Mouse (Mus musculus) testis, postnatal 14 days (tissue): ENCODE data around the gene Kcnk5.
A peak's percentile ranks its signal among the peaks of the same experiment; 100 is the strongest.

Source experiments
- DNase-seq: peaks from one replicate; pipeline ENCODE4 v3.0.0; 2021; ENCODE audit warnings: low spot score

Kcnk5 gene

DNA sequence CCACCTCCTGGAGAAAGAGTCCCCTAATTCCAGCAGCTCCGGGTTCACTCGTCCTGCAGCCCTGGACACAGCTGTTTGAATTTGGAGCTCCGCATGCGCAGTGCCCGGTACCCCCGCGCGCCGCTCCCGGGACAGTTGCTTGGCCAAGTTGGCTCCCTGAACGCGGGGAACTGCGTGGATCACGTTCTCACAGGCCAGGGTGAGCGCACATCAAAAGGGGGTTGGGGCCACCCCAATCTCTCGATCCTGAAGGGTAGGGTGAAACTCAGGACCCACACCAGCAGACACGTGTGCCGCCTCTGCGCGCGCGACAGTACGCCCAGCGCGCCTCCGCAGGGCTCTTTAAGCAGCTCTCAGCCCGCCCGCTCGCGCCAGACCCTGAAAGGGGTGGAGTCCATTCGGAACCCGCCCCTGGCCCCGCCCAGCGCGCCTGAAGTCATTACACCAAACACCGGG, at the start of gene Kcnk5:
TSS of gene Kcnk5 (minus strand) at position 344 of the 456 bp plus-strand sequence.
- peak; percentile 89 for DNase-seq

DNA sequence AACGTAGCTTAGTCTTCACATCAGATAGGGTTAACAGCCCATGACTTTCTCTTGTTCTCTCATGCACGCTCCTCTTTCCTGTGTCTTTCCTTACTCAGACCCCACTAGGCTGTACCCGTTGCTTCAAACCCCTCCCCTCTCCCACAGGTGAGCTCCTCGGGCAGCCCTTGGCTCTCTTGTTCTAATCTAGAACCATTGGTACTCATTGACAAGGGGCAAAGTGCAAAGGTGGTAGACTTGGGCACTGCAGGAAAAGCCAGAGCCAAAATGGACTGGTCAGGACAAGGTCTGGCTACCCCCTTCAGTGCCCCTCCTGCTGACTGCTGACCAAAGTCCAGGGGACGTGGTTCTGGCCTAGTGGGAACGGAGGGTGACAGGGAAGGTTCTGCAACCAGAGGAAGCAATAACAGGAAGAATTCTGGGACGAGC, 48.5 kb upstream of the Kcnk5 start:
- no peak for DNase-seq

DNA sequence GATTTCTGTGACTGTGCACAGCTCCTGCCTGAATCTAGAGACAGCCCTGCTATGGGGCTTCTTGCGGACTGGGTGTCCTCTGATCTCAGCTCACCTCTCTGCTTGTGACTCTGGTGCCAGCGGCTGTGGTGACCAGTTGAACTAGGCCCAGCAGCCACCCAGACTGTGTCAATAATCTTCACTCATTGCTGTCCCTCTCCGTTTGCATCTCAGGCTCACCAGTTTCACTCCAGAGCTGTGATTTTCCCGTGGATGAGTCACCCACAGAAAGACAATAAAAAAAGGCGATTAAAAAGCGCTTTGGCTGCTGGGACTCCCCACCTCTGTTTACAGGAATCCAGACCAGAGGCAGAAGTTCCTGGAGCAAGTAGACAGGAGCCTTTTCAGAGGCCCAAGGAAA, 47.8 kb upstream of the Kcnk5 start:
- DNase-seq: no peak

DNA sequence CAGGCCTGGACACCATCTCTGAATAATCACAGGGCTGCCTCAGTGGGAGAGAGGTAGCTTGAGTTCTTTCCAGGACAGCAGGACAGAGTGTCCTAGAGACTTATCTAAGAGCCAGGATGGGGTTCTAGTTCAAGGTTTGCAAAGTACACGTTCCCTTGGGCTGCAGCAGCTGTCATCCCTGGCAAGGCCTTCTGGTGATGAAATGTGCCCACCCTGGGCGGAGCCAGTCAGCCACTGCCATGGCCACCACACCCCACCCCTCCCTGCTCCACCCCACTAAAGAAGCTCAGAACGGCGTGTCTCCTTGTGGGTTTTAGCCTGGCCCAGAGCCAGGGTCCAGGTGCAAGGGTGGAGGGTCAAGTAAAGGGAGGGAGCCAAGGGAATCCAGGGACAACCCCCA, 46.7 kb upstream of the Kcnk5 start:
- DNase-seq: peak; percentile 52

DNA sequence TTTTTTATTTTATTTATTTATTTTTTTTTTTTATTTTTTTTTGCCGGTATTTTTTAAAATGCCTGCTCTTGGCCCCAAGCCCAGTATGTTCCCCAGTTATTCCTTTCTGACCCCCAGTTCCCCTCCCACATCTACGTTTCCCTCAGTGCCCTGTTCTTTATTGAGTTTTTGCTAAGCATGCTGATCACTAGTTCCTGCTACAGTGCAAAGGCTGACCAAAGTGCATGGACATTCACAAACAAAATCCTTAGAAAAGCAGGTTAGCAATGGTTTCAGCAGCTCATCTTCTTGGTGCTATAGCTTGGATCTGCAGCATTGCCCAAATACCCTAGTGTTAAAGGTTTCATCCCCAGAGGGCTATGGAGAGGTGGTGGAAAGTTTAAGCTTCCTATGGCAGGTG, 45.4 kb upstream of the Kcnk5 start:
- DNase-seq: no peak

DNA sequence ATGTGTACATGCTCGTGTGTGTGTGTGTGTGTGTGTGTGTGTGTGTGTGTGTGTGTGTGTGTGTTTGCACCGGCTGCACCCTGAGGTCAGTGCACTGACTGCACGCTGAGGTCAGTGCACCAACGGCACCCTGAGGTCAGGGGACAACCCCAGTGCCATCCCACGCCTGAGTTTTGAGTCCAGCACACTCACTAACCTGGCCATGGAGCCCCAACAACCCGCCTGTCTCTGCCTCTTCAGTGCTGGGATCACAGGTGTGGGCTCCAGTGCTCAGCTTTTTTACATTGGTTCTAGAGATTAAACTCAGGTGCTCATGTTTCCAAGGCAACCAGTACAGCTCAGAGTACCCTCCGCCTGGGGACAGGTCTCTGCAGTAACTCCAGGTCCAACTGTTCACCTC, 44.9 kb upstream of the Kcnk5 start:
- no peak for DNase-seq

DNA sequence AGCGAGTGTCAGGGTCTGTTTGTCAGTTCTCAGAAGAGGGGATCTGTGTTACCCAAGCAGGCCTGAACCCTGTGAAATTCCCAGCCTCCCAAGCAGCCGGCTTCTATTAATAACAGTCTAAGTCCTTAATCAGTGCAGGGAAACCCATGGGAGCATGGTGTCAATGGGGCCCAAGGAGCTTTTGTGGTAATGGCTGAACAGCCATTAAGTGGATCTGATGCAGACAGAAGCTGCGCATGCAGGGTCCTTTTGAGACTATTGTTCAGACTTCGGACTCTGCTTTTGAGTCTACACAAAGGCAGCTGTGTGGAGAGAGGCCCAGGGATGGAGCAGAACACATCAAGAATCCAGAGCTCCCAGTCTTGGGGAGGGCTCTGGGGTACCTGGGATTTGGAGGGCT, 43.9 kb upstream of the Kcnk5 start:
- DNase-seq: no peak

DNA sequence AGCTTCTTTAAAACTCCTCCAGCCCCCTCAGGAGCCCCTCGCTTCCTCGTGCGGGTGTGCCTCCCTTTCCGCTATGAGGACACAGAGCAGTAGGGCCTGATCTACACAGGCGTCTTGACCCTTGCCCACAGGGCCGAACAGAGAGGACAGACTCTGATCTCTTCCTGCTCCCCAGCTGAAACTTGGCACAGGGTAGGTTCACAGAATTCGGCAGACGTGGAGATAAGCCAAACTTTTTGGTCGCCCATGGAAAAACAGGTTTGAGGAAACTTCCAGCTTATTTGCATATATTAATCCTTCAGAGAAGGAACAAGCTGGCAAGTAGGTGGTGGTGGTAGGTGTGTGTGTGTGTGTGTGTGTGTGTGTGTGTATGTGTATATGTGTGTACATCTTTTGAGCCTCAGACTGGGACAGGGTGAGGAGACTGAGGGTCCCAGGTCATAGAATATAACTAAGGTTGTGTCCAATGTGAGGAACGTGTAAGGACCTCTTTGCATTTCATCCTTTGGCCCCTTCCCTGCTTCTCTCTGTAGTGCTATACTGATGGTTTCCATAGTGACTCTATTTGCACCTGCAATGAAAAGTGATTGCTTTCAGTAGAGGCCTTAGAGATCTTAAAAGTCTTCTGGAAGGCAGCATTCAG, 43.1 kb upstream of the Kcnk5 start:
- DNase-seq: no peak

DNA sequence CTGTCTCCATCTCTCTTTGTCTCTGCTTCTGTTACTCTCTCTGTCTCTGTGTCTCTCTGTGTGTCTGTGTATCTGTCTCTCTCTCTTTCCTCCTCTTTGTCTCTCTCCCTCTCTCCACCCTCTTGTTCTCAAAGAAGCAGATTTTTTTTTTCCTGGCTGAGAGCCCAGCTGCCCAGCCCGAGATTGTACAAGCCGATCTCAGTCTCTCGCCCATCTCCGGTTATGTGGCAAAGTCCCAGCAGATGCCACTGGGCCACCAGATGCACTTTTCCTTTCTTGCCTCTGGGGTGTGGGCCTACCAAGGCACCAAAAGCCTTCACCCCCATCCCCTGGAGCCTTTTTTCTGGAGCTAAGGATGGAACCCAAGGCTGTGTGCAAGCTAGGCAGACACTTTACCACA, 42.6 kb upstream of the Kcnk5 start:
- peak; percentile 62 for DNase-seq

DNA sequence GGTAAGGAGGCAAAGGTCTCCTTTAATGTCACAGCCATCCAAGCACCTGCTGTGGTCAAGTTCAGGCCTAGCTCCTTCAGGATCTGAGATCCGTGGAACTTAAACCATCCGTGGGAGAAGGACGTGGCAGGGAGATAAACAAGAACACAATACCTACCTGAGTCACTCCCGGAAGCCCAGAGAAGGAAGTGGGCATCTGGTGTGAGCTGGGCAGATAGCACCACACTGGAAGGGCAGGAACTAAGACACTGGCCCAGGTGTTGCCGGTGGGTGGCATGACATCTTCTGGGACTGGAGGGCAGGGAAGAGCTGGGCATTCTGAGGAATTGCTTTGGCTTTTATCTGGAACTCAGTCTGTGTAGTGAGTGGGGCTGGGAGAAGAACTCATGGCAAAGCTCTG, 41.6 kb upstream of the Kcnk5 start:
- no peak for DNase-seq

DNA sequence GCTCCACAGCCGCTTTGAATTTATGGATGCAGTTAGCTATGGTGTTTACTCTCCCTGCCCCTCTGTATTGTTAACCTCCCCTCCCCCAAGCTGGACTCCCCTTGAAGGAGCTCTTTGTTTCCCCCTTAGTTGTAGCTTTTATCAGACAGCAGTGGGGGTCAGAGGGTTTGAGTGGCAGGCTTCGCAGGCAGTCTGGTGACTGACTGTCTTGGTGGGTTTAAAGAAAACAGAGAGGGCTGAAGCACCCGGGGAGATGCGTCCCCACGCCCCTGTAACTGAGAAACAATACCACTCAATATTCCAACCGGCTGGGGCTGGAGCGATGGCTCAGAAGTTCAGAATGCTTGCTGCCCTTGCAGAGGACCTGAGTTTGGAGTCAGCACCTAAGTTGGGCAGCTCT, 39.5 kb upstream of the Kcnk5 start:
- DNase-seq: no peak

DNA sequence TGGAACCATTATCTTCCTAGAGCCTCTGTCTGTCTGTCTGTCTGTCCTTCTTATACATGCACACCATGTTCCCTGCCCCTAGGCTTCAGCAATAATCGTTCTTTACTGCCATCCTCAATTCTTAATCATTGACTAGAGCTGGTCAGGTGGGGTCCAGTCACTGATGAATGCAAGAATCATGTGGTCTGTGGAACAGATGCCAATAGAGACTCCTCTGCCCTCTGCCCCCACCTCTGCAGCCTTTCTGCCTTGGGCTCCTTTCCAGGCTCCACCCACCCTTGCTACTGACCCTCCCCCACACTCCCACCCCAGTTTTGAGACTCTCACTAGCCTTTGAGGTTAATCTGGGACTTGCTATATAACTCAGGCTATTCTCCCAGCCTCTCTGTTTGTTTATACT, 38.2 kb upstream of the Kcnk5 start:
- no peak for DNase-seq

DNA sequence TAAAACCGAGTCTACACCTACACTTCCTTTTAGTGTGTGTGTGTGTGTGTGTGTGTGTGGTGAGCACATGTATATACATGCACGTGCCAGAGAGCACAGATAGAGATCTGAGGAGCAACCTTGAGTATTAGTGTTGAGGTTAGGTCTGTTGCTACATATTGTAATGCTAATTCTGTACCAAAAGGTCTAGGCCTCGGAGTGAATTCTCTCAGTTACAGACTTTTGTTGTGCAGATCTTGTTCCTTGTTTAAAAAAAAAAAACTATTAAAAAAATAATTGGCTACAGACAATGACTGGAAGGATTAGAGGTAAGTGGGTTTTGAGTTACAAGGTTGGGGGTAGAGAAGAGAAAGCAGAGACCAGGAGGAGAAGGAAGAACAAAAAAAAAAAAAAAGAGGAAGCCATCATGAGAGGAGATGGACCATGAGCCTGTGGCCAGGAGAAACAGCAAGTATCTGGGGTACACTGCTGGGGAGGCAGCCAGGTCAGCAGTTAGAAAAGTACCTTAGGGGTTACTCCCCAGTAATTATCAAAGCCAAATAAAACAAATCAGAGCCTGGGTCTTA, 35.8 kb upstream of the Kcnk5 start:
- no peak for DNase-seq

DNA sequence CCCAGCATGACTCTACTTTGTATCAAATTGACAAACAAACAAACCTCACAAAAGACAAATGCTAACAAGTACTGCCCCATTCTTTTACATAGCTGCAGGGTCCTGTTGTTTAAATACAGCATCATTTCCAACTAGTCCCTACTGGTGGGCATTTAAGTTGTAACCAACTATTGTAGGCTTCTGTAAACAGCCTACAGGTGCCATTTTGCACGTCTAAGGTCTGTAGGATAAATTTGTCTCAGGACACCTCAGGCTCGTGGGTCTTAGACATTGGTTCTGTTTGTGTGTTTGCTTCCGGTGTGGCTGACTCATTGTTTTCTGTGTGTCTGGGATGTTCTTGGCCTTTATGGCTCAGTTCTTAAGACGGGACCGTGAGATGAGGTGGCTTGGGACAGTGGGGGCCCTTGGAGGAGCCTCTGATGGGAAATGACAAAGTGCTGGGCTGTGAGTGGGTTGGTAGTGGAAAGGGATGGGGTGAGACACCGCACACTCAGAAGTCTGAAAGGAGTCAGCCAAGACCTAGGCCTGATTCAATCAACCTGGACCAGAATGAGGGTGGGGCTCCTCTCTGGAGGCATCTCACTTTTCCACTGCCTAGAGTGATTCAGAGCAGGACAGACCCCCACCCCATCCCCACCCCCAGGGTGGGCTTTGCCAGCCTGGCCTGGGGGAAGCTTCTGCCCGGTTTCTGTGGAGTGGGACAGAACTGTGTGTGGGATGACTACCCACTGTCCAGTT, 35.1 kb upstream of the Kcnk5 start:
- DNase-seq: no peak

DNA sequence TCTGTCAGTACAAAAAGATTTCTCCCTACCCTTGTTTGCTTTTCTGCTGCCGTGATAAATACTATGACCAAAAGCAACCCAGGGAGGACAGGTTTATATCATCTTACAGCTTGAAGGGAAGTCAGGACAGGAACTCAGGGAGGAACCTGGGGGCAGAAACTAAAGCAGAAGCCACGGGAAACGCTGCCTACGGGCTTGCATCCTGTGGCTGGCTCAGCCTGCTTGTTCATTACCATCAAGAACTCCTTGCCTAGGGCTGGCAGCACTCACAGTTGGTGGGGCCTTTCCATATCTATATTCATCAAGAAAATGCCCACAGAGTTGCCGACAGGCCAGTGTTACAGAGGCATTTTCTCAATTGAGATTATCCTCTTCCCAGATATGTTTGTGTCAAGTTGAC, 34.2 kb upstream of the Kcnk5 start:
- DNase-seq: no peak

DNA sequence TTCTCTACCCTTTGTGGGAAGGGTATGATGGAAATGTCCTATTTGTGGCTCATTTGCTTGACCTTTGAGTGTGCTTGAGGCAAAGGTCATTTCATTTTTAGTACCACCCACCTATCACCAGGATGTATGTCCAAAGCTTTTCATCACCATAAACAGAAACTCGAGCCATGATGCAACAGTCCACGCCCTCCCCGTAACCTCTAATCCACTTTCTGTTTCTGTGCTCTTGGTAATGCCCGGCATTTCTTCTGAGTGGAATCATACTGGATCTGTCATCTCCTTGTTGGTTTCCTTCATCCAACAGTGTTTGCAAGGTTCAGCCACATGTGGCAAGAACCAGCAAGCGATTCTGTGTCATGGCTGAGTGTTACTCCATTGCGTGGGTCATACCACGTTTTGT, 32.5 kb upstream of the Kcnk5 start:
- no peak for DNase-seq

DNA sequence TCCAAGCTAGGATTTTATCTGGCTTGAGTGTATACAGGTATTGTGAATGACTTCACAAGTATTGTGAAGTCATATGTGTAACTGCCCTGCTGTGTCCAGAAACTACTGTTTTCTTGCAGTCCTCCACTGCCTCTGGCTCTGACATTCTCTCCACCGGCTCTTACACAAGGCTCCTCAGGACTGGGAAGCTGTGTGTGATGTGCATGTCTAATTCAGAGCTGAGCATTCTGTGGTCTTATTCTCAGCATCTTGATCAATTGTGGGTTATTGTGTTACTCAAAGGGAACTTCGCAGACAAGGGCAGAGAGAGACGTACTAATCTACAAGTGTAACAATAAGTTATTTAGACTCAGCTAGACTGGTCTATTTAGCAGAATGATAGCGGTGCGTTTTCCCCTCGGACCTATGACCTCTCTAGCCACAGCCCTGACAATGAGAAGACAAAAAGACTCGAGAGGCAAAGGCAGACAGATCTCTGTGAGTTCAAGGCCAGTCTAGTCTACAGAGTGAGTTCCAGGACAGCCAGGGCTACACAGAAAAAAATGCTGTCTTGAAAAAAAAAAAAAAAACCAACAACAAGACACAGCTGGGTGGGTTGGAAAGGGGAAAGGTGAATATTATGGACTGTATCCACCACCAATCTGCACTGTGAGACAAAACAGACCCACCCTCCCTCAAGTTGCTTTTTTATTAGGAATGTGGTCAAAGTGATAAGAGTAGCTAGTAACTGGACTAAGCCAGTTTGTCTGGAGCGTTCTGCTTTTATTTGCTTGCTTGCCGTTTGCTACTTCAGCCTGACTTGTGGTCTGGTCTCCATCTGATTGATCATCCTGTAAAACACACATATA, 30.4 kb upstream of the Kcnk5 start:
- DNase-seq: no peak

DNA sequence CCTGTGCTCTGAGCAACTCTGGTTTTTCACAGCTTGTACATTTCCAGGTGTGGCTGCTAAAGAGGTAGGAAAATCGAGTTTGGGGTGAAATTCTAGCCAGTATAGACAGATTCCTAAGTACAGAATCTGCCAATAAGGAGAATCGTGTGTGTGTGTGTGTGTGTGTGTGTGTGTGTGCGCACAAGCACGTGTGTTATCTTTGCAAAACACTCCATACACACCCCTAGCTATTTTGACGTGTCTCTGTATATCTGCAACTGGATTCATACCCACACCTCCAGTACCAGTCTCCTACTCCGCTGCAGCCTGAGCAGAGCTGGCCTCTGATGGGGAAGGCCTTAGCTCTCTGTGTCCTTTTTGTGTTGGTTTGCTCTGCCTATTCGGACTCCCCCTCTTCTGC, 28.3 kb upstream of the Kcnk5 start:
- no peak for DNase-seq

DNA sequence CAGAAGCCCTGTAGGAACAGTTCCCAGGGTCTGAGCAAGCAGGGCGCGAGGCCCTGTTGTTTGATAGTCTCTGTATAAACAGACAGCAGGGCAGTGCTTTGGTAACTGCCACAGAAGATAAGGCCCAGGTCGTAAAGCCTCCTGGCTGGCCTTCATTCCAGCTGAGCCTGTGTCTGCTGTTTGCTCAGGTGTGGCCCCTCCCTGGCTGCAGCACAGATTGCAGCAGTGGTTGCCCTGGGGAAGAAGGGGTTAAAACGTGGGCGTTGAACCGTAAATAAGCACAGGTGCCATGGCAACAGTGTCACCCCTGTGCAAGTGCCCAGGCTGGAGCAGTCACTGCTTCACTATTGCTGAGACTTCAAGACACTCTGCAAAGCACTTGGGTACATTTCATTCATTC, 26.8 kb upstream of the Kcnk5 start:
- no peak for DNase-seq

DNA sequence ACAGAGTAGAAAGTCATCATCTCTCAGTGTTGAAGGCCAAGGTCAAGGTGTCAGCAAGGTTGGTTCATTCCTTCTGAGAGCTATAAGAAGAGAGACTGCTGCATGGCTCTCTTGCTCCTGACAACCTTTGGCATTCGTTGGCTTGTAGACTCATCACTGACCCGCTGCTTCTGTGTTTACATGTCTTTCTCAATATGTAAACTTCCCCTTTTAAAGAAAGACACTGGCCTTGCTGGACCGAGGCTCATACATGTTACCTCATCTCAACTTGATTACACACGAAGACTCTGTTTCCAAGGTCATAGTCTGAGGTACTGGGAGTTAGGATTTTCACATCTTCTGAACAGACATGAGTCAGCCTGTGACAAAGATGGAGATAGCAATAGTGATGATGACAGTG, 24.1 kb upstream of the Kcnk5 start:
- DNase-seq: no peak

DNA sequence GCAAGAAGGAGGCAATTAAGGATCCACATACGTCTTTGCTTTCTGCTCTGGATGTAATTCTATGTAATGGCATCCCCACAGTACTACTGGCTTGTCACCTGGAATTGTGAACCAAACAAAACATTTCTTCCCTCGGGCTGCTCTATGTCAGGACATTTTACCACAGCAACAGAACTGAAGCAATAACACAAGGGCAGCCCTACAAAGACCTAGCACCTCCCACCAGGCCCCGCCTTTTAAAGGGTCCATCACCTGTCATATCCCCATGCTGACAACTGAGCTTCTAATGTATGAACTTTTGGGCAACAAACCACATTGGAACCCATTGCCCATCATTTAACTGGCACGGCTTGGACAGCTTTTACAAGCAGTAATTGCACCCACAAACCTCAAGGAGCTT, 21.7 kb upstream of the Kcnk5 start:
- no peak for DNase-seq

DNA sequence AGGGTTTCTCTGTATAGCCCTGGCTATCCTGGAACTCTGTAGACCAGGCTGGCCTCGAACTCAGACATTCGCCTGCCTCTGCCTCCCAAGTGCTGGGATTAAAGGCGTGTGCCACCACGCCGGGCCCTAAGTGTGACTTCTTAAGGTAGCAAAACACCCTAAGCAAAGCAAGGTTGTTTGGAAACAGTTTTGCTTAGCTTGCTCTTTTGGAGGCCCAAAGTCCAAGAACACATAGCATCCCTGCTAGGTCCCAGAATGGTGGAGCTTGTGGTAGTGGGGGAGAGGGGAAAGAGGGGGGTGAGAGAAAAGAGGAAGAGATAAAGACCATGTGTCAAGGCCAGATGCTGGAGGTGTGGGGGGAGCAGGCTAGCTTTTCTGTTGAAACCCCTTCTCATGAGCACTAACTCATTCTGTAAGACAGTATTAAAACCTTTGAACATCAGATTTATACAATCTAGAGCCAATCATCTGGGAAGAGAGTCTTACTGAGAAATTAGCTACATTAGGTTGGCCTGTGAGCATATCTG, 21.1 kb upstream of the Kcnk5 start:
- DNase-seq: no peak
